Mouse (Mus musculus) megakaryocyte progenitor cell, adult 5-6 weeks (primary cell): Measurements from ENCODE around the gene Acrbp. TPM values are rescaled to one million over a fixed set of nuclear protein-coding genes. Genes with fewer than 3 reads are reported as not detected.
A peak's percentile ranks its signal among the peaks of the same experiment; 100 is the strongest.

Experiments used
- ATAC-seq: replicated peaks from 2 replicates; pipeline ENCODE4 v1.8.0; 2016; ENCODE audit warnings: mild to moderate bottlenecking, moderate TSS enrichment, inconsistent platforms; ENCODE audit not compliant: poor library complexity
- total RNA-seq, 2 experiments: library from RNA; stranded (forward) in 1 of 2; stranded (reverse) in 1 of 2; fragments of 157-497, 149-512 nt in 1 of 2; fragments of 200-1000 nt in 1 of 2; gene quantifications; 2 replicates each; pipeline versions ENCODE4 v1.2.3 to v1.2.4; 2015 to 2017

The Acrbp gene
- total RNA-seq, 2 experiments from 2014 or later = 3.6 to 9.5 TPM

- no peak for ATAC-seq
These were observed 18.1 kb downstream of the Acrbp start, which contains the start of gene Lpar5 for GRCm38 (mm10) chr6:125067571-125067995. Gene Lpar5 (plus strand): TSS chr6:125067920.

GRCm38 (mm10) chr6:125071170-125071895 is 21.8 kb downstream of the Acrbp start:
- ATAC-seq = peak; percentile 85

GRCm38 (mm10) chr6:125071896-125072279 is 22.4 kb downstream of the Acrbp start:
- peak; percentile 5; the same call in 1 of the 2 replicates for ATAC-seq

GRCm38 (mm10) chr6:125073825-125074224 is 24.3 kb downstream of the Acrbp start:
- 0 out of 2 replicates have a peak, but pooled peaks have one; percentile 9 for ATAC-seq

- ATAC-seq = no peak
These were observed 31.9 kb downstream of the Acrbp start for GRCm38 (mm10) chr6:125081394-125081793.

GRCm38 (mm10) chr6:125081797-125082560 is 32.5 kb downstream of the Acrbp start:
- ATAC-seq = no peak

- no peak for ATAC-seq
These were observed 33.4 kb downstream of the Acrbp start for GRCm38 (mm10) chr6:125082801-125083386.

- peak; percentile 66 for ATAC-seq
These were observed 34.9 kb downstream of the Acrbp start for GRCm38 (mm10) chr6:125084424-125084823.

- no peak for ATAC-seq
These were observed 38.4 kb downstream of the Acrbp start for GRCm38 (mm10) chr6:125087937-125088336.

- ATAC-seq = peak; percentile 54
These were observed 39.3 kb downstream of the Acrbp start for GRCm38 (mm10) chr6:125088561-125089321.

GRCm38 (mm10) chr6:125089521-125090321 is 40.2 kb downstream of the Acrbp start:
- peak; percentile 66 for ATAC-seq

- no peak for ATAC-seq
These were observed 41.0 kb downstream of the Acrbp start for GRCm38 (mm10) chr6:125090341-125091085.

GRCm38 (mm10) chr6:125092372-125092771 is 42.9 kb downstream of the Acrbp start:
- ATAC-seq = no peak

- ATAC-seq = no peak
These were observed 45.4 kb downstream of the Acrbp start for GRCm38 (mm10) chr6:125094843-125095242.

- peak; percentile 73 for ATAC-seq
These were observed 46.1 kb downstream of the Acrbp start, which contains the start of gene Chd4 for GRCm38 (mm10) chr6:125095391-125096278. Gene Chd4 (plus strand): TSS chr6:125095981.

GRCm38 (mm10) chr6:125096279-125096596 is 46.7 kb downstream of the Acrbp start:
- no peak for ATAC-seq

- peak; percentile 10; the same call in 1 of the 2 replicates for ATAC-seq
These were observed 47.3 kb downstream of the Acrbp start for GRCm38 (mm10) chr6:125096597-125097345.

GRCm38 (mm10) chr6:125097346-125097689 is 47.8 kb downstream of the Acrbp start:
- no peak for ATAC-seq
